28 mouse cellular contexts compared by ENCODE assay signal in genomic region chr1:125223370-125223769, GRCm38 (mm10).
DNase-seq lines count a peak whose midpoint lies in the region; ATAC-seq and TF ChIP-seq lines count a peak whose summit lies in the region.
"Had no signal": no experiment of that assay in that cellular context is flagged by ENCODE, and none has a peak within 500 bp of the region (broad histone marks: within the 10 kb centered on the region; RNA-seq: fewer than 3 reads in every experiment).

No protein-coding gene starts in this region.

- no peaks in the 10 kb centered on the region for H3K27me3 ChIP-seq in limb, embryonic 14.5 days (ENCODE audit: control insufficient read depth, insufficient read depth, low read length)
- H3K27me3 ChIP-seq: embryonic facial prominence, embryonic 12.5 days; embryonic facial prominence, embryonic 15.5 days; heart, embryonic 12.5 days; heart, embryonic 15.5 days; hindbrain, embryonic 13.5 days; Patski had no signal

- WGBS in lung, adult 2 months, result 69% methylated on average over 10 of the region's 10 CpGs
- 57% methylated on average over 10 of the region's 10 CpGs for WGBS in limb, embryonic 14.5 days

- H3K4me1 ChIP-seq in lung, adult 2 months (ENCODE audit: control insufficient read depth, insufficient read depth, low read length), result no peaks in the 10 kb centered on the region
- H3K4me1 ChIP-seq in limb, embryonic 14.5 days (ENCODE audit: control insufficient read depth, insufficient read depth, low read length), result no peaks in the 10 kb centered on the region
- H3K4me1 ChIP-seq: embryonic facial prominence, embryonic 12.5 days; embryonic facial prominence, embryonic 15.5 days; heart, embryonic 12.5 days; heart, embryonic 15.5 days; hindbrain, embryonic 10.5 days; hindbrain, embryonic 13.5 days had no signal

- TF ChIP-seq CTCF in lung, adult 2 months (IDR thresholded peaks at IDR 0.05; ENCODE audit: insufficient read depth, low read length), result no peak

- H3K9ac ChIP-seq in limb, embryonic 14.5 days (ENCODE audit: low read depth, low read length, severe bottlenecking), result no peak overlapping the region
- H3K9ac ChIP-seq: embryonic facial prominence, embryonic 12.5 days; embryonic facial prominence, embryonic 15.5 days; forebrain, postnatal 0 days; heart, embryonic 12.5 days; heart, embryonic 15.5 days; hindbrain, embryonic 13.5 days had no signal

- no peak for TF ChIP-seq POLR2A in lung, adult 2 months (IDR thresholded peaks at IDR 0.05; ENCODE audit: borderline replicate concordance, extremely low read depth, low read depth, low read length)
- no peak for TF ChIP-seq POLR2A in limb, embryonic 14.5 days (IDR thresholded peaks at IDR 0.05; ENCODE audit: borderline replicate concordance, extremely low read depth, insufficient read depth, insufficient read length)

- peak; percentile 5 to 33 for DNase-seq in lung, adult 18-20 months
- no peak for DNase-seq in lung, adult 2 months
- DNase-seq in forelimb bud, embryonic 11.5 days (ENCODE audit: low read depth, low spot score), result peak; percentile 17
- DNase-seq in limb, embryonic 14.5 days (ENCODE audit: low spot score), result no peak
- DNase-seq in lung, postnatal 25 days (ENCODE audit: low spot score), result peak; percentile 46
- no peak for DNase-seq in kidney, postnatal 36 days
- DNase-seq: adrenal gland, postnatal 10 days; adrenal gland, postnatal 36 days; B cell, adult 2 months; cerebellum, adult 11 months; cerebellum, adult 2 months; cerebellum, adult 9-11 months; cerebellum, postnatal 25 days; forebrain, postnatal 0 days; gastrocnemius, postnatal 25 days; heart, adult 18-20 months; heart, postnatal 10 days; heart, postnatal 36 days had no signal

- H3K4me2 ChIP-seq in limb, embryonic 14.5 days (replicated peaks; ENCODE audit: low read depth, low read length, severe bottlenecking), result no peak overlapping the region
- H3K4me2 ChIP-seq: embryonic facial prominence, embryonic 12.5 days; embryonic facial prominence, embryonic 15.5 days; heart, embryonic 12.5 days; heart, embryonic 15.5 days; hindbrain, embryonic 13.5 days had no signal

- H3K27ac ChIP-seq in limb, embryonic 14.5 days (replicated peaks; ENCODE audit: low read depth, low read length), result no peak overlapping the region
- H3K27ac ChIP-seq: embryonic facial prominence, embryonic 12.5 days; embryonic facial prominence, embryonic 15.5 days; heart, embryonic 15.5 days; hindbrain, embryonic 10.5 days; hindbrain, embryonic 13.5 days had no signal

- no peak overlapping the region for H3K4me3 ChIP-seq in lung, adult 2 months (replicated peaks; ENCODE audit: extremely low read depth, low read depth, low read length)
- no peak overlapping the region for H3K4me3 ChIP-seq in limb, embryonic 14.5 days (replicated peaks; ENCODE audit: low read length)
- H3K4me3 ChIP-seq: embryonic facial prominence, embryonic 12.5 days; embryonic facial prominence, embryonic 15.5 days; heart, embryonic 12.5 days; heart, embryonic 15.5 days; hindbrain, embryonic 10.5 days; hindbrain, embryonic 13.5 days had no signal

- no peaks in the 10 kb centered on the region for H3K36me3 ChIP-seq in limb, embryonic 14.5 days (ENCODE audit: control insufficient read depth, insufficient read depth, low read length)
- H3K36me3 ChIP-seq: embryonic facial prominence, embryonic 12.5 days; embryonic facial prominence, embryonic 15.5 days; G1E; heart, embryonic 12.5 days; heart, embryonic 15.5 days; hindbrain, embryonic 10.5 days; hindbrain, embryonic 13.5 days had no signal

- peak; percentile 55; the same call in 1 of the 2 replicates for ATAC-seq in limb, embryonic 14.5 days (ENCODE audit: low FRiP score, low read depth)
- no peak for ATAC-seq in monocyte, adult 5-6 weeks (replicated peaks; ENCODE audit: insufficient number of reproducible peaks, low FRiP score, low TSS enrichment, poor library complexity, severe bottlenecking)
- ATAC-seq: forebrain, embryonic 14.5 days; forebrain, postnatal 0 days; Patski had no signal

- H3K9me3 ChIP-seq in limb, embryonic 14.5 days (ENCODE audit: control insufficient read depth, low read length), result no peaks in the 10 kb centered on the region
- H3K9me3 ChIP-seq: embryonic facial prominence, embryonic 12.5 days; embryonic facial prominence, embryonic 15.5 days; heart, embryonic 15.5 days had no signal

Comparison
In these comparisons a context has a peak if more than half of its experiments do, and no peak if none do; other contexts are left out.
1. DNase-seq: peak in lung, adult 18-20 months (2 of 2), forelimb bud, embryonic 11.5 days (single experiment) and lung, postnatal 25 days (single experiment); none in lung, adult 2 months (single experiment), limb, embryonic 14.5 days (single experiment) and kidney, postnatal 36 days (0 of 2).